Comparison of ENCODE assay signal across 9 mouse cellular contexts in genomic region chr11:86571047-86571855, GRCm38 (mm10). TPM values are rescaled to one million over a fixed set of nuclear protein-coding genes. Genes with fewer than 3 reads are reported as not detected.
DNase-seq lines count a peak whose midpoint lies in the region; ATAC-seq and TF ChIP-seq lines count a peak whose summit lies in the region.
"Had no signal": no experiment of that assay in that cellular context is flagged by ENCODE, and none has a peak within 500 bp of the region (broad histone marks: within the 10 kb centered on the region; RNA-seq: fewer than 3 reads in every experiment).

No protein-coding gene starts in this region.

- peak overlapping the region; percentile 43 for H3K27ac ChIP-seq in kidney, postnatal 0 days
- H3K27ac ChIP-seq in embryonic facial prominence, embryonic 13.5 days = peak overlapping the region; percentile 85
- H3K27ac ChIP-seq: midbrain, embryonic 12.5 days had no signal

- H3K9me3 ChIP-seq in kidney, postnatal 0 days (replicated peaks; ENCODE audit: low read length) = no peaks in the 10 kb centered on the region
- H3K9me3 ChIP-seq in embryonic facial prominence, embryonic 13.5 days = no peaks in the 10 kb centered on the region
- H3K9me3 ChIP-seq: midbrain, embryonic 12.5 days had no signal

- ATAC-seq in kidney, postnatal 0 days (replicated peaks; ENCODE audit: low FRiP score, low read depth) = peak; percentile 62
- ATAC-seq in embryonic facial prominence, embryonic 13.5 days (ENCODE audit: insufficient number of reproducible peaks, insufficient read depth, low FRiP score, low TSS enrichment, low read depth) = no peak

- no peak overlapping the region for H3K9ac ChIP-seq in kidney, postnatal 0 days (ENCODE audit: low read depth, low read length)
- no peak overlapping the region for H3K9ac ChIP-seq in embryonic facial prominence, embryonic 13.5 days
- H3K9ac ChIP-seq: midbrain, embryonic 12.5 days had no signal

- peak; percentile 94 for DNase-seq in kidney, postnatal 0 days (ENCODE audit: low spot score)
- DNase-seq in kidney, postnatal 25 days = no peak
- peak; percentile 48 for DNase-seq in adipocyte (ENCODE audit: low spot score)
- peak; percentile 47 to 78 for DNase-seq in lung, postnatal 4 days
- DNase-seq in adrenal gland, postnatal 4 days (ENCODE audit: low spot score in 2 of 2) = no peak
- DNase-seq in gastrocnemius, postnatal 25 days = no peak
- DNase-seq in gastrocnemius, adult 18-20 months (ENCODE audit: low spot score) = no peak

- H3K36me3 ChIP-seq in kidney, postnatal 0 days (ENCODE audit: insufficient read depth, low read length) = no peaks in the 10 kb centered on the region
- no peaks in the 10 kb centered on the region for H3K36me3 ChIP-seq in embryonic facial prominence, embryonic 13.5 days
- H3K36me3 ChIP-seq: midbrain, embryonic 12.5 days had no signal

- 37% methylated on average over 15 of the region's 15 CpGs for WGBS in kidney, postnatal 0 days
- WGBS in embryonic facial prominence, embryonic 13.5 days = 18% methylated on average over 15 of the region's 15 CpGs

- no peaks in the 10 kb centered on the region for H3K27me3 ChIP-seq in kidney, postnatal 0 days (ENCODE audit: insufficient read depth, low read length)
- H3K27me3 ChIP-seq in embryonic facial prominence, embryonic 13.5 days = no peaks in the 10 kb centered on the region
- H3K27me3 ChIP-seq: midbrain, embryonic 12.5 days had no signal

- TF ChIP-seq CTCF in kidney, postnatal 0 days (IDR thresholded peaks at IDR 0.05; ENCODE audit: low read depth) = no peak

- no peaks in the 10 kb centered on the region for H3K4me1 ChIP-seq in kidney, postnatal 0 days (replicated peaks; ENCODE audit: insufficient read depth, low read length)
- H3K4me1 ChIP-seq in embryonic facial prominence, embryonic 13.5 days = peaks cover 32% of the 10 kb centered on the region
- H3K4me1 ChIP-seq: midbrain, embryonic 12.5 days had no signal

- no peak overlapping the region for H3K4me3 ChIP-seq in kidney, postnatal 0 days (replicated peaks; ENCODE audit: low read depth, low read length)
- no peak overlapping the region; the same call in 1 of the 2 replicates for H3K4me3 ChIP-seq in embryonic facial prominence, embryonic 13.5 days
- H3K4me3 ChIP-seq: midbrain, embryonic 12.5 days had no signal

- H3K4me2 ChIP-seq in kidney, postnatal 0 days (ENCODE audit: low read length) = peak overlapping the region; percentile 0; the same call in 1 of the 2 replicates
- H3K4me2 ChIP-seq in embryonic facial prominence, embryonic 13.5 days = peak overlapping the region; percentile 44
- H3K4me2 ChIP-seq: midbrain, embryonic 12.5 days had no signal

RNA-seq across cellular contexts. Expression of gene Tubd1, which starts 26.5 kb away (rescaled TPM):
- 8.4 and 8.5 TPM in 2 replicates for polyA plus RNA-seq in kidney, postnatal 0 days (2015; fragmentation: Nextera tagmentation; extraction: Ambion mirVana)
- polyA plus RNA-seq in embryonic facial prominence, embryonic 13.5 days (2015; fragmentation: Nextera tagmentation; extraction: Ambion mirVana) = 13.5 and 13.8 TPM in 2 replicates
- 1 to 10 TPM; 6.3 to 7.5 TPM for total RNA-seq in adrenal gland, postnatal 4 days (2021)
- total RNA-seq in gastrocnemius, postnatal 25 days (2021) = 1 to 10 TPM; 5.5 to 6.4 TPM
- 1 to 10 TPM; 6.8 to 7.0 TPM for total RNA-seq in gastrocnemius, adult 18-20 months (2021)

RNA-seq across cellular contexts. Expression of gene Rps6kb1, which starts 26.6 kb away (rescaled TPM):
- polyA plus RNA-seq in kidney, postnatal 0 days (2015; fragmentation: Nextera tagmentation; extraction: Ambion mirVana) = 50.8 and 55.8 TPM in 2 replicates
- 77.8 and 78.9 TPM in 2 replicates for polyA plus RNA-seq in embryonic facial prominence, embryonic 13.5 days (2015; fragmentation: Nextera tagmentation; extraction: Ambion mirVana)
- total RNA-seq in adrenal gland, postnatal 4 days (2021) = 10 to 100 TPM; 50.5 to 53.2 TPM
- 10 to 100 TPM; 19.0 to 20.2 TPM for total RNA-seq in gastrocnemius, postnatal 25 days (2021)
- 10 to 100 TPM; 19.6 to 20.1 TPM for total RNA-seq in gastrocnemius, adult 18-20 months (2021)

Comparison
In these comparisons a context has a peak if more than half of its experiments do, and no peak if none do; other contexts are left out.
1. DNase-seq: peak in kidney, postnatal 0 days (single experiment), adipocyte (single experiment) and lung, postnatal 4 days (2 of 2); none in kidney, postnatal 25 days (0 of 2), adrenal gland, postnatal 4 days (0 of 2), gastrocnemius, postnatal 25 days (single experiment) and gastrocnemius, adult 18-20 months (single experiment).